Mouse (Mus musculus) G1E (cell line): ENCODE results near the gene Pask.

Source experiments
- CTCF ChIP-seq: IDR thresholded peaks from 2 replicates; pipeline ENCODE4 v1.5.1; 2012; ENCODE audit warnings: low read depth, low read length, inconsistent platforms, mixed read lengths
- TAL1 ChIP-seq: conservative IDR thresholded peaks from 2 replicates; pipeline ENCODE4 v1.6.1; 2012; ENCODE audit warnings: low read depth, low read length, inconsistent platforms, mixed read lengths

DNA sequence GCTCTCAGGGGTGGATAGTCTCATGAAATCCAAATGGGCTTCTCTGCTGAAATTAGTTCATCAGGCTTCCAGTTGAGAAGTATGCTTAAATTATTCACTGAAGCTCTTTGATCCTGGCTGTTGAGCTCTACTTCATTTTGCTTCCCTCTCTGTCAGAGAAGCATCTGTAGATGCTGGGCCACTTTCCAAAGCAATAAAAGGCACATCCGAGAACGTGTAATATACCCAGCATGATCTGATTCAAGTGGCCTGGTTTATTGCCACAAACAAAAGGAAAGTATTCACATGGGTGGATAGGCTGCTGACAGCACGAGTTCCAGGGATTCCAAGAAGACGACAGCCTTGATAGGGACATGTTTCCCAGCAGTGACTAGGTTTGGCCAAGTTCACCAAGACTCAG, 6.4 kb upstream of the Pask start:
- no peak for TF ChIP-seq TAL1
- TF ChIP-seq CTCF = no peak
